Mouse (Mus musculus) kidney, adult 2 months (tissue): Measurements from ENCODE around the gene Mat2b.

Source experiments
- CTCF ChIP-seq: fragments of 200-500 bp; conservative IDR thresholded peaks from 2 replicates; pipeline ENCODE4 v1.5.1; 2011; ENCODE audit warnings: low read depth, mild to moderate bottlenecking, control low read depth, low read length, moderate library complexity, mixed read lengths; ENCODE audit not compliant: insufficient read depth, insufficient read length
- POLR2A ChIP-seq: fragments of 200-500 bp; IDR thresholded peaks from one replicate; pipeline ENCODE4 v1.6.1; 2011; ENCODE audit warnings: low read depth, low read length, control low read depth

GRCm38 (mm10) chr11:40690444-40691127 lies 4.4 kb downstream of the Mat2b start:
- TF ChIP-seq CTCF (no peak), POLR2A (no peak)
